Mouse (Mus musculus) embryonic stem cell, embryonic (primary cell): ENCODE measurements around the gene D1Ertd622e.

Source experiments
- CTCF ChIA-PET, 4 experiments: fragments of 300-600 bp in 2 of 4; fragments of 350-600 bp in 2 of 4; sonication (Branson Sonifier 250); formaldehyde crosslinking; loops; one replicate each; lab custom pipeline; 2022; ENCODE audit warnings: inconsistent platforms in 2 of 4; lab: Charles Lee
- POLR2A ChIA-PET, 4 experiments: fragments of 300-600 bp in 2 of 4; fragments of 350-600 bp in 2 of 4; sonication (Branson Sonifier 250); formaldehyde crosslinking; loops; one replicate each; lab custom pipeline; 2022; ENCODE audit warnings: antibody characterized with exemption in 4 of 4, inconsistent platforms in 1 of 4; lab: Charles Lee

The D1Ertd622e gene

GRCm38 (mm10) chr1:97661406-97662241 lies at the start of gene D1Ertd622e:
D1Ertd622e (minus strand) TSS chr1:97662074.
- ChIA-PET CTCF (no interaction called here), POLR2A (interaction anchor here in 2 of 4 experiments (0.7 to 2.5 kb wide), 7 partner anchors 9 to 106 kb away, joined by 3 to 9 read pairs (median 3); no protein-coding TSS in a partner anchor)

- POLR2A ChIA-PET, result no interaction called here
- CTCF ChIA-PET, result no interaction called here
Observed at GRCm38 (mm10) chr1:97710520-97710919, 48.6 kb upstream of the D1Ertd622e start.

- ChIA-PET POLR2A (interaction anchor here in 1 of 4 experiments (0.6 to 1.2 kb wide), 2 partner anchors 33 to 55 kb away, joined by 3 to 5 read pairs; no protein-coding TSS in a partner anchor), CTCF (no interaction called here)
Observed at GRCm38 (mm10) chr1:97705389-97705788, 43.5 kb upstream of the D1Ertd622e start.

GRCm38 (mm10) chr1:97704646-97705045 lies 42.8 kb upstream of the D1Ertd622e start:
- CTCF ChIA-PET, result no interaction called here
- POLR2A ChIA-PET, result interaction anchor here in 1 of 4 experiments (0.6 kb wide), 1 partner anchor 56 kb away, joined by 3 read pairs; no protein-coding TSS in a partner anchor

GRCm38 (mm10) chr1:97698956-97699570 lies 37.2 kb upstream of the D1Ertd622e start:
- ChIA-PET CTCF (interaction anchor here in 1 of 4 experiments (1.4 kb wide), 1 partner anchor 10 kb away, joined by 3 read pairs; no protein-coding TSS in a partner anchor), POLR2A (no interaction called here)

GRCm38 (mm10) chr1:97697273-97697672 lies 35.4 kb upstream of the D1Ertd622e start:
- CTCF ChIA-PET, result no interaction called here
- POLR2A ChIA-PET, result no interaction called here

- POLR2A ChIA-PET, result no interaction called here
- CTCF ChIA-PET, result no interaction called here
Observed at GRCm38 (mm10) chr1:97693825-97694224, 32.0 kb upstream of the D1Ertd622e start.

- CTCF ChIA-PET, result interaction anchor here (0.5 to 1.8 kb wide), 10 partner anchors 10 to 650 kb away, joined by 3 to 10 read pairs (median 4); partner anchors contain the start of gene Ppip5k2 (in 1 of the 4)
- POLR2A ChIA-PET, result interaction anchor here in 1 of 4 experiments (0.7 to 1.0 kb wide), 2 partner anchors 81 to 272 kb away, joined by 3 read pairs; partner anchors contain the start of genes Gin1 and Ppip5k2
Observed at GRCm38 (mm10) chr1:97688756-97689155, 26.9 kb upstream of the D1Ertd622e start.

- POLR2A ChIA-PET, result interaction anchor here in 1 of 4 experiments (0.6 kb wide), 1 partner anchor 53 kb away, joined by 4 read pairs; no protein-coding TSS in a partner anchor
Observed at GRCm38 (mm10) chr1:97676526-97677177, 14.8 kb upstream of the D1Ertd622e start.

GRCm38 (mm10) chr1:97676115-97676514 lies 14.2 kb upstream of the D1Ertd622e start:
- POLR2A ChIA-PET, result interaction anchor here in 1 of 4 experiments (0.6 kb wide), 1 partner anchor 52 kb away, joined by 4 read pairs; no protein-coding TSS in a partner anchor
- CTCF ChIA-PET, result no interaction called here

More at GRCm38 (mm10) chr1:97676526-97677177, 14.8 kb upstream of the D1Ertd622e start:
- CTCF ChIA-PET, result interaction anchor here in 1 of 4 experiments (1.1 kb wide), 1 partner anchor 30 kb away, joined by 5 read pairs; no protein-coding TSS in a partner anchor

GRCm38 (mm10) chr1:97672849-97673248 lies 11.0 kb upstream of the D1Ertd622e start:
- CTCF ChIA-PET, result no interaction called here
- POLR2A ChIA-PET, result no interaction called here

- CTCF ChIA-PET, result no interaction called here
Observed at GRCm38 (mm10) chr1:97667288-97667687, 5.4 kb upstream of the D1Ertd622e start.

GRCm38 (mm10) chr1:97662324-97662723 lies 450 bp upstream of the D1Ertd622e start:
- CTCF ChIA-PET, result no interaction called here
- POLR2A ChIA-PET, result interaction anchor here in 3 of 4 experiments (0.5 to 1.5 kb wide), 5 partner anchors 26 to 105 kb away, joined by 3 to 14 read pairs (median 3); no protein-coding TSS in a partner anchor

More at GRCm38 (mm10) chr1:97667288-97667687, 5.4 kb upstream of the D1Ertd622e start:
- POLR2A ChIA-PET, result no interaction called here

- ChIA-PET CTCF (interaction anchor here in 2 of 4 experiments (1.3 to 1.5 kb wide), 2 partner anchors 14 to 15 kb away, joined by 3 read pairs; no protein-coding TSS in a partner anchor), POLR2A (interaction anchor here in 2 of 4 experiments (0.9 to 2.5 kb wide), 6 partner anchors 9 to 107 kb away, joined by 3 to 9 read pairs (median 4); no protein-coding TSS in a partner anchor)
Observed at GRCm38 (mm10) chr1:97660687-97661405, 1.0 kb downstream of the D1Ertd622e start.

GRCm38 (mm10) chr1:97659405-97659804 lies 2.5 kb downstream of the D1Ertd622e start:
- ChIA-PET POLR2A (interaction anchor here in 1 of 4 experiments (1.2 to 2.5 kb wide), 2 partner anchors 13 to 25 kb away, joined by 3 to 9 read pairs; no protein-coding TSS in a partner anchor), CTCF (interaction anchor here in 2 of 4 experiments (1.3 to 1.5 kb wide), 2 partner anchors 13 kb away, joined by 3 read pairs; no protein-coding TSS in a partner anchor)

- ChIA-PET CTCF (no interaction called here), POLR2A (no interaction called here)
Observed at GRCm38 (mm10) chr1:97657786-97658185, 4.1 kb downstream of the D1Ertd622e start.

GRCm38 (mm10) chr1:97657201-97657600 lies 4.7 kb downstream of the D1Ertd622e start:
- ChIA-PET POLR2A (no interaction called here), CTCF (no interaction called here)
